Mouse (Mus musculus): ENCODE measurements around the gene 1110032A03Rik. TPM values are rescaled to one million over a fixed set of nuclear protein-coding genes. Genes with fewer than 3 reads are reported as not detected.

The 1110032A03Rik gene
- 1.2 and 1.4 TPM in 2 replicates for polyA plus RNA-seq (2012)

GRCm38 (mm10) chr9:50774991-50775612, at the start of gene 1110032A03Rik, which contains the start of gene Alg9:
Gene 1110032A03Rik (minus strand): TSS chr9:50775520.
Gene Alg9 (plus strand): TSS chr9:50775019.
- TF ChIP-seq GATA1 (IDR thresholded peaks at IDR 0.05; ENCODE audit: low read length): no peak

- no peak for TF ChIP-seq GATA1 (IDR thresholded peaks at IDR 0.05; ENCODE audit: low read length)
Observed at GRCm38 (mm10) chr9:50823779-50824453, 48.6 kb upstream of the 1110032A03Rik start.

DNA sequence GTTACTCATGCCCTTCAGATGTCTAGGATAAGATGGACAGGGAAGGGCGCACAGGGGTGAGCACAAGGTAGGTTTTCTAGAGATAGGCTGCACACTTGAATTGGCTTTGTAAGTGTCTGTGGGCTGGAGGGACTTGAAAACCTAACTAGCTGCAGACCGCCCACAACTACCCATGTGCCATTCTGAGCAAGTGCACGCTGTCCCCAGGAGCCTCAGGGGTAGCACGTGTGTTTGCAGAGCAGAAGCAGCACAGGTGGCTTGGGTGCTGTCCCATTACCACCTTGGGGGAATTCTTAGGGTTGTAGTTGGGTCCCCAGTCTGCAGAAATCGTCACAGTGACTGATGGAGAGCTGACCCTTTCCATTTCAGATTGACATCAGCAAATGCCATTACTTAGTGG, 46.9 kb upstream of the 1110032A03Rik start:
- no peak for TF ChIP-seq GATA1 (IDR thresholded peaks at IDR 0.05; ENCODE audit: low read length)

- TF ChIP-seq GATA1 (IDR thresholded peaks at IDR 0.05; ENCODE audit: low read length): no peak
Observed at GRCm38 (mm10) chr9:50821651-50822050, 46.3 kb upstream of the 1110032A03Rik start.

DNA sequence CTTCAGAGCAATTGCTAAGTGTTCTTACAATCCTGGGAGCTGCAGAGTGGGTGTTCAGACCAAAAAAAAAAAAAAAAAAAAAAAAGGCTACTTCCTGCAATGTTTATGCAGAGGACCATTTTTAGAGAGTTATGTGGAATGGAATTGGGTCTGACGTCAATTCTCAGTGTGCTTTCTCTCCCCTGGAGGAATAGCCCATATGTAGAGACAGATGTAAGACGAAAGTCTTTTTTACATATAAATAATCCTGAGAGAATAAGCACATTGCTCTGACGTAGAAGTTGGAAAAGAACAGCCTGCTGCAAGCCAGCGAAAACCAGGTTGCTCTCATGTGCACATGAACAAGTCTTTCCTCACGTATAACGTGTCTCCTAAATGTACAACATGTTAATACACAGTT, 44.4 kb upstream of the 1110032A03Rik start:
- no peak for TF ChIP-seq GATA1 (IDR thresholded peaks at IDR 0.05; ENCODE audit: low read length)

- no peak for TF ChIP-seq GATA1 (IDR thresholded peaks at IDR 0.05; ENCODE audit: low read length)
Observed at GRCm38 (mm10) chr9:50818050-50818449, 42.7 kb upstream of the 1110032A03Rik start.

GRCm38 (mm10) chr9:50816512-50816911, 41.2 kb upstream of the 1110032A03Rik start:
- no peak for TF ChIP-seq GATA1 (IDR thresholded peaks at IDR 0.05; ENCODE audit: low read length)

- no peak for TF ChIP-seq GATA1 (IDR thresholded peaks at IDR 0.05; ENCODE audit: low read length)
Observed at GRCm38 (mm10) chr9:50815666-50816065, 40.3 kb upstream of the 1110032A03Rik start.

- no peak for TF ChIP-seq GATA1 (IDR thresholded peaks at IDR 0.05; ENCODE audit: low read length)
Observed at GRCm38 (mm10) chr9:50813796-50814195, 38.5 kb upstream of the 1110032A03Rik start.

- TF ChIP-seq GATA1 (IDR thresholded peaks at IDR 0.05; ENCODE audit: low read length): no peak
Observed at GRCm38 (mm10) chr9:50811746-50812145, 36.4 kb upstream of the 1110032A03Rik start.

DNA sequence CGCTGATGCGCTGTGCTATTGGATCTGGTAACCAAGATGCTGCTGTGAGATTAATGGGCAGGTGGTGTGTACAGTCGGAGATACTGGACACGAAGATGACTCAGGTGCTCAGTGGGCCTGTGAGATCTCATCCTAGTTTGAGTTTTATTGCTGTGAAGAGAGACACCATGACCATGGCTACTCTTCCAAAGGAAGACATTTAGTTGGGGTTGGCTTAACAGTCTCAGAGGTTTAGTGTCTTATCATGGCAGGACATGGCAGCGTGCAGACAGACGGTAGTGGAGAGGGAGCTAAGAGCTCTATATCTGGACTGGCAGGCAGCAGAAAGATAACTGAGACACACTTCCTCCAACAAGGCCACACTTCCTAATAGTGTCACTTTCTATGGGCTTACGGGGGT, 35.9 kb upstream of the 1110032A03Rik start:
- peak; percentile 87 for TF ChIP-seq GATA1 (IDR thresholded peaks at IDR 0.05; ENCODE audit: low read length)

DNA sequence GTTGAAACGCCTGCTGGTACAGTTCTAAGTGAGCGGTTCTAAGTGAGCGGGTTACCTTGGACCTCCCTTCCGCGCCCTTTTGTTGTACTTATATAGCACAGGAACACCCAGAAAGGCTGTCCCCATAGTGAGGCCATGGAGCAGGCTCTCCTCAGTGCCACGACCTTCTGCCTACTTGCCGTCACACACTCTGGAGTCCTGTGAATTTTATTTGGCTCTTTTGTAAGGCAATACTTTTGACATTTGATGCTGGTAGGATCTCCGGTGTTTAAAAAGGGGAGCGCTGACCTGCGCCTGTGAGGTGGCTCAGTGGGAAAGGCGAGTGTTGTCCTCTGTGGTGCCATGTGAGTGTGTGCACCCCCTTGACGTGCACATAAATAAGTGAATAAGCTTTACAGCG, 33.8 kb upstream of the 1110032A03Rik start:
- no peak for TF ChIP-seq GATA1 (IDR thresholded peaks at IDR 0.05; ENCODE audit: low read length)

- TF ChIP-seq GATA1 (IDR thresholded peaks at IDR 0.05; ENCODE audit: low read length): no peak
Observed at GRCm38 (mm10) chr9:50808471-50808870, 33.2 kb upstream of the 1110032A03Rik start.

DNA sequence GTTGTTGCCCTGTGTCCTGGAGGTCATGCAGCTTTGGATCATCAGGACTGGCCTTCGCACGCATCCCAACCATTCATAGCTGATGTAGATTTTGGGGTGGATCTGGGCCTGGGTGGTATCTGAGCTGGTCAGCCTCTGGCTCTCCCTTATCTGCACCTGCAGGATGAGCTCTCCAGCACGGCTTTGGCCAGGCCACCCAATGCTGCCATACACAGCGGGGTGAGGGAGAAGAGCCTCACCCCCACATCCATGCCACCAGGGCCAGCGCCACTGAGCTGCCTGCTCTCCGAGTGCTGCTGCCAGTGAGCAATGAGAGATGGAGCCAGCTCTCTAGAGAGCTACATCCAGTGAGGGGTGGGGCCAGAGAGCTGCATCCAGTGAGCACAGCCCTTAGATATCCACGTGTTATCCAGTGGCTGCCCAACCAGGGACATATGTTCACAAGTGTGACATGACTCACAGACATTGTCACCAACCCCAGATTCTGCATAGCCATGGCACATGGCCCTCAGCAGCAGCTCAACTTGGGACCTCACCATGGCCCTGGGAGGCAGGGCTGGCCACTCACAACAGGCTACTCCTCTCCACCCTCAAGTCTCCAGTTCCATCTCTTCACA, 27.8 kb upstream of the 1110032A03Rik start:
- no peak for TF ChIP-seq GATA1 (IDR thresholded peaks at IDR 0.05; ENCODE audit: low read length)

GRCm38 (mm10) chr9:50800985-50801384, 25.7 kb upstream of the 1110032A03Rik start:
- TF ChIP-seq GATA1 (IDR thresholded peaks at IDR 0.05; ENCODE audit: low read length): no peak

- TF ChIP-seq GATA1 (IDR thresholded peaks at IDR 0.05; ENCODE audit: low read length): no peak
Observed at GRCm38 (mm10) chr9:50798368-50798767, 23.0 kb upstream of the 1110032A03Rik start.

DNA sequence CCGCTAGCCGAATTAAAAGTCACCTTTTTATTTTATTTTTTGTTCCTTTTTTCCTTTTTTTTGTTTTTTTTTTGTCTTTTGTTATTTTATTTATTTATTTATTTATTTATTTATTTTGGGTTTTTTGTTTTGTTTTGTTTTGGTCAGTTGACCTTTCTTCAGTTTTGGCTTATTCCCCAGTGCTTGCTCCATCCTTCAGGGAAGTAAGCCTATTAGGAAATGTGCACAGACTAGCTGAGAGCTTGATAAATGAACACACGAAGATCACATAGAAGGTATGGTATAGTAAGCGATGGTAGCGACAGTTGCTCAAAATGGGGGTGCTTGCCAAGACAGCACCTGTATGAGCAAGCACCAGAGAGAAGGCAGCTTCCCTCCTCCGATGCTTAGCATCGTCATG, 22.3 kb upstream of the 1110032A03Rik start:
- no peak for TF ChIP-seq GATA1 (IDR thresholded peaks at IDR 0.05; ENCODE audit: low read length)
